Mouse (Mus musculus): ENCODE data around the gene Ccnc.

Gene Ccnc

GRCm38 (mm10) chr4:21727615-21728165 lies at the start of gene Ccnc:
TSS of gene Ccnc (plus strand) at chr4:21727701.
- DNase-seq, result peak; percentile 95

DNA sequence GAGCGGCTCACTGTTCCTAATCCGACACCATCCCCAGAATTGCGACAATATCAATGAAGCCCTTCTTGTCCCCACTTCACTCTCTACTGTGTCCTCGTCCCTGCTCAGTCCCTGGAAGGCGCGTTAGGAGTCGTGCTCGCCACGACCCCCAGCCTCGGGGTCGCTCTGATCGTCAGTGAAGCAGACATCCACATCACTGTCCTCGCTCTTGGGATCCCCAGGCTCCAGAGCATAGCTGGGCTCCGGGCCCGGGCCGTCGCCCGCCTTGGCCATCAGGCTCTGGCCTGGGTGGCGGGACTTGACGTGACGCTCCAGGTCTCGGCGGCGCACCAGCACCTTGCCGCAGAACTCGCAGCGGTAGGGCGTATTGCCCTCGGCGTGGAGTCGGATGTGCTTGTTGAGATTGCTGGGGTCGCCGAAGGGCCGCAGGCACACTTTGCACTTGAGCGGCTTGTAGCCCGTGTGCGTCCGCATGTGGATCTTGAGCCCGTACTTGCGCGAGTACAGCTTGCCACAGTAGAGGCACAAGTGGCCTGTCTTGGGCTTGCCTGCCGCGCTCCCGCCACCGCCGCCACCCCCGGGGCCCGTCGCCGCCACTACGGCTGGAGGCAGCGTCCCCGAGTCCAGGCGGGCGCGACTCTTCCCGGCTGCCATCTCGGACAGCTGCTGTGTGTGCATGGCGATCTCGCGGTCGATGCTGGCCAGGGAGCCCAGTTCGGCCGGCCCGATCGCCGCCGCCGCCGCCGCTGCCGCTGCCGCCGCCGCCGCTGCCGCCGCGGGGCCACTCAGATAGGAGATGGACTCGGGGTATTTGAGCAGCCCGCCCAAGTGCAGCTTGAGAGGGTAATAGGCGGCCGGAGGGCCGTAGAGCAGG lies 49.2 kb upstream of the Ccnc start:
- DNase-seq, result no peak

- peak; percentile 9 for DNase-seq
Measured at GRCm38 (mm10) chr4:21678975-21679623, 48.4 kb upstream of the Ccnc start.

DNA sequence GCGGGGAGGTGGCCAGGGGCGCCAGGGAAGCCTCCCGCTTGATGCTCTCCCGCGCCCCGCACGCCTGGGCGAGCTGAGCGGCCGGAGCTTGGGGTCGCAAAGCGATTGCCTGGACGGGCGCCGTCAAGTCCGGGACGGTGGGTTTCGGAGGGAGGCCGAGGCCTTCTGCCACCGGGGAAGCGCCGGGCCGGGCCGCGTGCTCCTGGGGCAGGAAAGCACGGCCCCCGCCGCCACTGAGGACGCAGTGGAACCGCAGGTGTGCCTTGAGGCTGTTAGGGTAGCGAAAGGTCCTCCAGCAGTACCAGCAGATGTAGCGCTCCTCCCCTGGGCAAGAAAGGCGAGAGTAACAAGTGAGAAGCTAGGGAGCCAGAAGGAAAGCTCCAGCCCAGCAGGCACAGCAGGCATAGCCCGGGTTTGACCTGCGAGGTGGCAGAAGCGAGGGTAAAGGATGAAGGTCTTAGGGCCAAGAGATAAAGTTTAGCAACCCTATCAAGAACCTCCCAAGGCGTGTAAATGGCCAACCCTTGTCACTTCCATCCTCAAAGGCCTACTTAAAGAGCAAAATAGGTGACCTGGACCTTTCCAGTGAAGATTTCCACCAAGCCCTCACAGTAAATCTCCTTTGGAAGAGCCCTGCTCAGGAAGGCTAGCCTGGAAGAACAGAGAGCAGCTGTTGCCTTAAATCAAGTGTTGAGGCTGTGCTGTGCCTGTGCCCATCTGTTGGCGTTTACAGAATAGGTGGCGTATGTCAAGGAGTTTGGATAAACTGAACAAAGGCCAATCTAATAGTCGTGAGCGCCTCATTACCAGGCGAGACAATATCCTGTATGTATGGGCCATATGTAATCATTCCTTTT lies 47.6 kb upstream of the Ccnc start:
- DNase-seq, result no peak

DNA sequence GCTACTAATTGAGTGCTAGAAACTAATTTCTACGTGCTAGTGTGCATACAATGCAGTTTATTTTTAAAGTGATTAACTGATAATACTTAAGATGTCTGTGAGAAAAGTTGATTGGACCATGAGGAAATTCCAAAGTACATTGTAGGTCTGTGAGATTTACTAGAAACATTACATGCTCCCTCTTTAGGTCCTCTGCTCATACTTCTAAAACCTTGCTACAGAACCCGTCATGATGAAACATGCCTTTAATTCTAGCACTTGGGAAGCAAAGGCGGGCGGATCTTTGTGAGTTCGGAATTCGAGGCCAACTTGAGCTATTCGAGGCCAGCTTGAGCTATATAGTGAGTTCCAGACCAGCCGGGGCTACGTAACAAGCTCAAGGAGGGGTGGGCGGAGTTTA lies 46.5 kb upstream of the Ccnc start:
- no peak for DNase-seq

- no peak for DNase-seq
Measured at GRCm38 (mm10) chr4:21682421-21683150, 44.9 kb upstream of the Ccnc start.

- DNase-seq, result no peak
Measured at GRCm38 (mm10) chr4:21684341-21684970, 43.0 kb upstream of the Ccnc start.

- DNase-seq, result no peak
Measured at GRCm38 (mm10) chr4:21685595-21686091, 41.9 kb upstream of the Ccnc start, which contains the start of gene Prdm13. TSS of gene Prdm13 (minus strand) at chr4:21685963.

DNA sequence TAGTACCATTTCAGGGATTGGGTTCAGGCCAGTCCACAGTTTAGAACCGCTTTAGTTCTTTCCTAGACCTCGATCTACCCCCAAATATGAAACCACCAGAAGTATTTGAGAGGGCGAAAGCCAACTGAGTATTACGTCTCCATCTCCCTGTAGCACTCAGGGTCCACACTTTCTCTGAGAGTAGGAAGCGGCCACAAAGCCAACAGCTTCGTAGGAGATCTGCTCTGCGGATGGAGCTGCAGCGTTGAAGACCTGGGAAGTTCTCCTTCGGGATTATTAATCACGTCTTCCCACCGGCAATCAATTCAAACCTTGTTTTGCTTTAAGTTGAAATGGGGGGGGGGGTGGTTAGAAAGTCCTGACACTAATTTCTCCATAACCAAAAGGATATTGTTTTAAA lies 41.1 kb upstream of the Ccnc start:
- DNase-seq, result no peak

- DNase-seq, result no peak
Measured at GRCm38 (mm10) chr4:21686934-21687333, 40.6 kb upstream of the Ccnc start.

- no peak for DNase-seq
Measured at GRCm38 (mm10) chr4:21687783-21688702, 39.5 kb upstream of the Ccnc start.

DNA sequence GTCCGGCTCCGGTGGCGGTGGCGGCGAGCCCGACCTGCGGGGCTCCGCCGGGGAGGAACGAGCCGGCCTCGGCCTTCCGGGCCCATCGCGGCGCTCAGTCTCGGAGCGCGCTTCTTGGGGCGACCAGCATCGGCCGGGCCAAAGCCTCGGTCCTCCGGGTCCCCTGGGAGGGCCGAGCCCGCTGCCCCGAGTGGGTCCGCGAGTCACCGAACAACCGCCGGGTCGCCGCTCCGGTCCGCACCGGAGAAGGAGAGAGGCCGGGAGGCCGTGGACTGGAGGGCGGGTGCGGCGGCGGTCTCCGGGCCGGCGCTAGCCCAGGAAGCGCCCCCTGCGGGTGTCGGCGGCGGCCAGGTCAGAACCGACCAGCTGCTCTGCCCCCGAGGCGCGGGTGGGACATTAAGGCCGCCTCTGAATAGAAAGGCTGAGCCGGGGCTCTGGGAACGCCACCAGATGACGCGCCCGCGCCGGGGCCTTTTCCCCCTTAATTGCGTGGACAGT lies 38.7 kb upstream of the Ccnc start:
- DNase-seq, result peak; percentile 6

GRCm38 (mm10) chr4:21689492-21689941 lies 38.0 kb upstream of the Ccnc start:
- DNase-seq, result no peak

GRCm38 (mm10) chr4:21690221-21690620 lies 37.3 kb upstream of the Ccnc start:
- DNase-seq, result no peak

GRCm38 (mm10) chr4:21695638-21696254 lies 31.8 kb upstream of the Ccnc start:
- peak; percentile 32 for DNase-seq

- DNase-seq, result no peak
Measured at GRCm38 (mm10) chr4:21705046-21705445, 22.5 kb upstream of the Ccnc start.

DNA sequence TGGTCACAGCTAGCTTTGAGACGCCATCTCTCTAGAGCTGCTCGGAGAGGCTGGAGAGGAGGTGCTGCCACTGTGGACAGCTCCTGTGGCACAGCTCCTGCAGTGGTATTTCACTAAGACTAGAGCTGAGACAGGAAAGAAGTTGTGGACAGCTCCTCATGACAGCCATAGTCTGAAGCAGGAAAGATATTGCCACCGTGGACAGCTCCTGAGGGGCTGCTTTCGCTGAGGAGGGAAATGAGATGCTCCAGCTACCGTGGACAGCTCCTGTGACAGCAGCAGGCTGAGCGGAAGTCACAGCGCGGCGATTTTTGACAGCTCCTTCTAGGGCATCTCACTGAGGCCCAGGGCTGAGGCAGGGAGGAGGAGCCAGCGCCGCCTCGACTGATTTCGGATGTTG lies 15.4 kb upstream of the Ccnc start:
- DNase-seq, result peak; percentile 94

DNA sequence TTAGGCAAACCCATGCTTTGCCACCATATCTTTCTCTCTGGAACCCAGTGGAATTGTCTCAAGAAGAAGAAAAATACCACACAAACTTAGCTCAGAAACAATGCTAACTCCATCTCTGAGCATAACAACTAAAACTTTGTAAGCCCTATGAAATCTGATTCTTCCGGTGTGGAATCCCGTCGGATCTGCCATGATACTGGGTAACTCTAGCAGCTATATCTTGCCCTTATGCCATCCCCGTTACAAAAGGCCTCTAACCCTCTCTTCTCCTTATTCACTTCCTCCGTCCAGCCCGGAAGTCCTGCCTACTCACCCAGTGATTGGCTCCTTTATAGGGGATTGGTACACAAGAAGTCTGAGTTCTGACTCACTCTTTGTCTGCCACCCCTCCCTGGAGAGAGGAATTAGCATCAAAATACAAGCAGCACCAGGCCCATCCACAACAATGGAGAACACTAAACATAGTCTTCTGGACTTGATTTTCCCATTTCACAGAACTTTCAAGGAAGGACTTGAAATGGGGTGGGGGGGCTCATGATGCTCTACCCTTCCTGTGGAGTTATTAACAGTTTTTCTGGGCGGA lies 4.7 kb upstream of the Ccnc start:
- no peak for DNase-seq

All from lung, postnatal 10 days (tissue).